Mouse (Mus musculus) olfactory bulb, adult 2 months (tissue): Measurements from ENCODE around the gene Taf5. TPM values are rescaled to one million over a fixed set of nuclear protein-coding genes. Genes with fewer than 3 reads are reported as not detected.
A peak's percentile ranks its signal among the peaks of the same experiment; 100 is the strongest.

Experiments used
- H3K27ac ChIP-seq: fragments of 200-500 bp; 2 replicates; pipeline ENCODE4 v1.5.1; 2012; ENCODE audit warnings: low read depth, low read length; ENCODE audit not compliant: insufficient read depth
- H3K4me1 ChIP-seq: fragments of 200-500 bp; 2 replicates; pipeline ENCODE4 v1.6.1; 2012; ENCODE audit warnings: low read length; ENCODE audit not compliant: control insufficient read depth, insufficient read depth
- H3K4me3 ChIP-seq: fragments of 200-500 bp; 2 replicates; pipeline ENCODE4 v1.5.1; 2012; ENCODE audit warnings: mild to moderate bottlenecking, low read depth, low read length, moderate library complexity; ENCODE audit not compliant: insufficient read depth
- CTCF ChIP-seq: fragments of 200-500 bp; IDR thresholded peaks from 2 replicates; pipeline ENCODE4 v1.5.1; 2012; ENCODE audit warnings: low read depth, mild to moderate bottlenecking, low read length, moderate library complexity; ENCODE audit not compliant: insufficient read depth
- POLR2A ChIP-seq: fragments of 200-500 bp; IDR thresholded peaks from 2 replicates; pipeline ENCODE4 v1.6.1; 2012; ENCODE audit warnings: mild to moderate bottlenecking, low read depth, low read length, moderate library complexity; ENCODE audit not compliant: insufficient read depth
- WGBS: fragments of 180-500 bp; shearing (Covaris S2); methylation state at CpG from one replicate; pipeline ENCODE4 v1.1.7; 2018; 5-methylcytosine and 5-hydroxymethylcytosine counted together
- polyA plus RNA-seq: library from polyadenylated mRNA; stranded (reverse); fragments of >200 nt; gene quantifications from 2 replicates; pipeline ENCODE4 v1.2.4, GENCODE M21; 2012; ENCODE audit warnings: low replicate concordance; ENCODE audit not compliant: missing spikeins, insufficient read depth, insufficient read length

The Taf5 gene
- polyA plus RNA-seq, 1 experiment: not detected

GRCm38 (mm10) chr19:47104641-47105271 is 37.2 kb downstream of the Taf5 start:
- H3K27ac ChIP-seq: no peak overlapping the region
- no peak for TF ChIP-seq CTCF
- H3K4me1 ChIP-seq: no peaks in the 10 kb centered on the region
- no peak overlapping the region for H3K4me3 ChIP-seq
- 96% methylated on average over 9 of the region's 9 CpGs for WGBS

DNA sequence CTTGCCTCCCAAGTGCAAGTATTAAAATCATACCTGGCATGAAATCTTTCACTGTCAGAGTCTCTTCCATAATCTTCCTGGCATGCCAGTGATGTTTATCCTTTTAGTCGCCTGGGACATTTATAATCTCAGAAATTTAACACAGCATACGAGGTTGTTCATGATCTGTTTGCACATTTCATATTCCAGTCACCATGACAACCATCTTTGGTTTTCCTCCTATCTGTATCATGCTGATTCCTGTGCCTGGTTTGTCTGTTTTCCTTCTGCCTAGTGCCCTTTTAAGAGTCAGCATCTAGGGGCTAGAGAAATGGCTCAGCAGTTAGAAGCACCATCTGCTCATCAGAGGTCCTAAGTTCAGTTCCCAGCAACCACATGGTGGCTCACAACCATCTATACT is 51.1 kb downstream of the Taf5 start:
- Histone ChIP-seq H3K4me3 (no peak overlapping the region), H3K4me1 (no peaks in the 10 kb centered on the region), H3K27ac (no peak overlapping the region)
- TF ChIP-seq POLR2A: no peak
- WGBS: 91% methylated on average over 2 of the region's 2 CpGs

DNA sequence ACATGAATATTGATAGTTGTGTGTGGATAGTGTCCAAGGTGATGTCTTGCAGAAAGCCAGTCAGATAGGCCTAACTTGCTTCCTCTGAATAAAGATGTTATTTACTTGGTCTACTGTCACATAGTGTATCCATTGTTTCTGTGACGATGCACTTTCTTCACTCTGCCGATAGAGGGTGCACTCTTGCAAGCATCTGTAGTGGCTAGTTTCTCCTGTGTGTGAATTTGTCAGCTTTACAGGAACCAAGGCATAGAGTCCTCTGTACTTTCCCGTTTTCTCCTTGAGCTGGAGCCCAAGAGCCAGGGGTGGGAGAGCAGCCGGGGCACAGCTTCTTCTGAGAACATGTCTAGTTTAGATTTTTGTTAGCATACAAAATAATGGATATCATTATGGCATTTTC is 53.5 kb downstream of the Taf5 start:
- no peak overlapping the region for H3K4me3 ChIP-seq
- H3K27ac ChIP-seq: no peak overlapping the region
- peaks cover 4% of the 10 kb centered on the region; the same call in 1 of the 2 replicates for H3K4me1 ChIP-seq
- TF ChIP-seq CTCF: no peak
- WGBS: 29% methylated on average over 4 of the region's 4 CpGs

DNA sequence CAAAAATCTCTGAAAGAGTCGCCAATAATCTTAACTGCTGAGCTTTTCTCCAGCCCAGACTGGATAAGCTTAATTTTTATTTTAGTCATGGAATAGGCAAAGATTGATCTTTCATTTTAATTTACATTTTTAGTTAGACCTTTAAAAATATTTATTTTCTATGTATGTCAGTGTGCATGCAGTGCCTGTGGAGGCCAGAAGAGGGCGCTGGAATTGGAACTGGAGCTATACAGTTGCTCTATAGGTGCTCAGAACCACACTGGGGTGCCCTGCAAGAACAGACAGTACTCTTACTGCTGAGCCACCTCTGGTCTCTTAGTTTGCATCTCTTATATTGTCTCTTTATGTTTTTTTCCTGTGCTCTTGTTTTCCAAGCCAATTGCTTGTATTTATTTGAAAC is 55.3 kb downstream of the Taf5 start:
- no peak overlapping the region for H3K4me3 ChIP-seq
- H3K4me1 ChIP-seq: peaks cover 19% of the 10 kb centered on the region
- H3K27ac ChIP-seq: no peak overlapping the region
- TF ChIP-seq POLR2A (no peak), CTCF (no peak)
- WGBS: 35% methylated on average over 2 of the region's 2 CpGs

- Histone ChIP-seq H3K27ac (peak overlapping the region; percentile 22; the same call in 1 of the 2 replicates), H3K4me1 (peaks cover 35% of the 10 kb centered on the region), H3K4me3 (no peak overlapping the region)
- no peak for TF ChIP-seq CTCF
- TF ChIP-seq POLR2A: no peak
- 87% methylated on average over 10 of the region's 10 CpGs for WGBS
Measured at GRCm38 (mm10) chr19:47128164-47128563, 60.6 kb downstream of the Taf5 start.

DNA sequence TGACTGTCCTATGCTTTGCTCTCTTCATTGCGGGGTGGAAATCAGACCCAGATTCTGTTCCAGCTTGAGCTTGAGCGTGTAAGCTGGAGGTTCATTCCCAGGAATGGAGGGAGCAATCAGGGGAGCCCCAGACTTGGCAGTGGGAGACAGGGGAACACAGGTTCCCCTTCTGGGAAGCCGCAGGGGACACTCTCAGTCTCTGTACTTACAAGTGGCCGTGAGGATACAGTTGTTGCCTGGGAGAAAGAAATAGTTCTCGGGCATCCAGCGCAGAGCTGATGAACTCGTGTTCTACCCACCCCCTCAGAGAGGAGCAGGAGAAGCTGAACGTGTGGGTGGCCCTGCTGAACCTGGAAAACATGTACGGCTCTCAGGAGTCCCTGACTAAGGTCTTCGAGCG is 61.3 kb downstream of the Taf5 start:
- peaks cover 35% of the 10 kb centered on the region for H3K4me1 ChIP-seq
- 62% methylated on average over 11 of the region's 11 CpGs for WGBS
- TF ChIP-seq POLR2A: no peak
- no peak for TF ChIP-seq CTCF
- no peak overlapping the region for H3K4me3 ChIP-seq
- no peak overlapping the region for H3K27ac ChIP-seq

GRCm38 (mm10) chr19:47130551-47131125 is 63.1 kb downstream of the Taf5 start:
- H3K4me3 ChIP-seq: no peak overlapping the region
- peaks cover 35% of the 10 kb centered on the region for H3K4me1 ChIP-seq
- TF ChIP-seq POLR2A: no peak
- no peak for TF ChIP-seq CTCF
- WGBS: 94% methylated on average over 15 of the region's 15 CpGs
- H3K27ac ChIP-seq: no peak overlapping the region

Other genes starting within 250 kb of the Taf5 start
- not detected in 2 replicates for gene Ina, start 53.0 kb upstream of the Taf5 start, polyA plus RNA-seq
- not detected in 2 replicates for gene Nt5c2, start 52.6 kb upstream of the Taf5 start, polyA plus RNA-seq
- gene Pcgf6, start 16.8 kb upstream of the Taf5 start, polyA plus RNA-seq: not detected in 2 replicates
- not detected in 2 replicates for gene Usmg5, start 22.9 kb downstream of the Taf5 start, polyA plus RNA-seq
- not detected in 2 replicates for gene Pdcd11, start 23.0 kb downstream of the Taf5 start, polyA plus RNA-seq
- not detected in 2 replicates for gene Calhm2, start 70.5 kb downstream of the Taf5 start, polyA plus RNA-seq
- gene Calhm1, start 76.5 kb downstream of the Taf5 start, polyA plus RNA-seq: not detected in 2 replicates
- gene Calhm3, start 90.0 kb downstream of the Taf5 start, polyA plus RNA-seq: not detected in 2 replicates
- not detected in 2 replicates for gene Neurl1a, start 111.1 kb downstream of the Taf5 start, polyA plus RNA-seq